Mouse (Mus musculus): ENCODE measurements around the gene Gm4353. TPM values are rescaled to one million over a fixed set of nuclear protein-coding genes. Genes with fewer than 3 reads are reported as not detected.

Gm4353 gene
- polyA plus RNA-seq, 1 experiment from 2014 or later = 0.66 TPM

DNA sequence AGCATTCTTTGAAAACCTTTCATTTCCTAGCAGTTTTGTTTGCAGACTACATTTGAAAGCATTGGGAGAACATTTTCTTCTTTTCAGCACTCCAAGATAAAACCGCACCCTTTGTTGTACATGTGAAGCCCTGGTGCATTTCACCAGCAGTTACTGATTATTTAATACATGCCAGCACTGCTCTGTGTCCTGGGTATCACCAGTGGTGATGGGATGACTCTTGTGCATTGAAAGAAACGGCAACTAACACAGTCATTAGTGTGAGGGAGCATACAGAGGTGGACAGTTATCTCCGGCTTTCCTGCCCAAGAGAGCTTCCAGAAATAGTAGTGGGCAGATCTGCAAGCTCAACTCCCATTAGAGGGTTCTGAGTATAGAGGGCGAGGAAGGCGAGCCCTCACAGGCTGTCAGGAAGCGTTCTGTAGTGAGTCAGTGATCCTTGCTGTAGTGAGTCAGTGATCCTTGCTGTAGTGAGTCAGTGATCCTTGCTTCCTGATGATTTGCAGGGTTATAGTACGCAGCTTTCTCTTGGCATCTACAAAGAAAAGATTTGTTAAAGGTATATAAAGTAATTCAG lies 15.6 kb upstream of the Gm4353 start:
- 89% methylated on average over 7 of the region's 7 CpGs for WGBS
- Histone ChIP-seq H3K9ac (ENCODE audit: low read length) (no peak overlapping the region), H3K27ac (ENCODE audit: low read depth, low read length) (no peak overlapping the region), H3K36me3 (ENCODE audit: control insufficient read depth, insufficient read depth, low read length) (peaks cover 13% of the 10 kb centered on the region), H3K9me3 (ENCODE audit: control insufficient read depth, low read length) (no peaks in the 10 kb centered on the region), H3K4me2 (no peak overlapping the region), H3K4me3 (ENCODE audit: low read depth, low read length) (no peak overlapping the region), H3K27me3 (ENCODE audit: control insufficient read depth, insufficient read depth, low read length) (no peaks in the 10 kb centered on the region), H3K4me1 (ENCODE audit: control insufficient read depth, insufficient read depth, low read length) (peaks cover 6% of the 10 kb centered on the region)
- DNase-seq (ENCODE audit: low spot score, missing footprints) = no peak
- no peak for ATAC-seq (ENCODE audit: low FRiP score)

DNA sequence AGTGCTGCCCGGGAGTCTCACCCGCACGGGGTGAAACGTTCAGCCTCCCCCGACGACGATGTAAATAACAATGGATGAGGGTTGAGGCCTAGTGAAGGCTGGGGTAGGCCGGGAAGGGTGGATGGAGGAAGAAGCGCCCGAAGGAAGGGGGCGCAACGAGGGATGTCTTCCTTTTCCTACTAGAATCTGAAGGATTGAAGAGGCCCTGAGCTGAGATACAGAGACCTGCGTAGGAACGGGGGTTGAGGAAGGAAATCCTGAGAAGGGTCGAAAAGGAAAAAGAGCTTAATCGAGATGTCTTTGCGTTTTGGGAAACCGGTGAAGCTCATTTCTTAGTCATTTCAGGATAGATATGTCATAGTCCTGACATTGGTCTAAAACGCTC lies 9.0 kb upstream of the Gm4353 start:
- Histone ChIP-seq H3K4me2 (peak overlapping the region; percentile 79), H3K9ac (ENCODE audit: low read length) (peak overlapping the region; percentile 95), H3K27me3 (ENCODE audit: control insufficient read depth, insufficient read depth, low read length) (no peaks in the 10 kb centered on the region), H3K27ac (ENCODE audit: low read depth, low read length) (peak overlapping the region; percentile 94), H3K36me3 (ENCODE audit: control insufficient read depth, insufficient read depth, low read length) (no peaks in the 10 kb centered on the region), H3K4me1 (ENCODE audit: control insufficient read depth, insufficient read depth, low read length) (peaks cover 15% of the 10 kb centered on the region), H3K9me3 (ENCODE audit: control insufficient read depth, low read length) (no peaks in the 10 kb centered on the region), H3K4me3 (ENCODE audit: low read depth, low read length) (peak overlapping the region; percentile 67)
- ATAC-seq (ENCODE audit: low FRiP score) = peak; percentile 87
- WGBS = under 1% methylated on average over 19 of the region's 19 CpGs
- DNase-seq (ENCODE audit: low spot score, missing footprints) = no peak

DNA sequence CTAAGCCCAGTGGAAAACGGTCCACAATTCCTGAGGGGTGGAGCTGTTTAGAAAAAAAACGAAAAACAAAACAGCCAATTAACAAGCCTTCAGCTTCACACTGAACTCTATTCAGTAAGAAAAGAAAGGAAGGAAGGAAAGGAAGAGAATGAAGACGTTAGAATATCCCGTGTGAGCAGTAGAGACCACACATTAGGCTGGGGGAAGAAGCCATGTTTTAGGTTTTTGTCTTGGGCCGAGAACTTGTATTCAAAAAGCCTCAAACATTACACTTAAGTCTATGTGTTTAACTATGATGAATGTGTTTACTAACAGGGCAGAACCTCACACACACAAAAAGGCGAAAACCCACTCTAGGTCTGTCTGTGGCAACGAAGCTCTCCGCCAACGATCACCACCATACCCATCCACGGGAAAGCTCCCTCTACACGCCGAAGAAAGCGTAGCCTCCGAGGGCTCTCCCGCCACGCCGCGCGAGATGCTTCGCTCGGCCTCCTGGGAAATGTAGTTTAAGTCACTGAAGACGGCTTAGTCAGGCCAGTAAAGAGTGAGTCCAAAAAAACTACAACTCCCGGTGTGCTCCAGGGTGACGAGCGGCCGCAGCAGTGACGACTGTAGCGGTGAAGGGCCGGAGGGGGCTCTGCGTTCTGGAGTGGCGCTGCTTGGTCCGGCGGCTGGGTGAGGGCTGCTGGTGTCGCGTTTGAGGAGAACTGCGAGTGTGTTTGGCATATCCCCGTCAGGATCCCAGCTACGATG lies 8.5 kb upstream of the Gm4353 start:
- WGBS = under 1% methylated on average over 38 of the region's 38 CpGs
- no peaks in the 10 kb centered on the region for H3K9me3 ChIP-seq (ENCODE audit: control insufficient read depth, low read length)
- peak overlapping the region; percentile 95 for H3K9ac ChIP-seq (ENCODE audit: low read length)
- peak overlapping the region; percentile 79 for H3K4me2 ChIP-seq
- peak overlapping the region; percentile 94 for H3K27ac ChIP-seq (ENCODE audit: low read depth, low read length)
- ATAC-seq (ENCODE audit: low FRiP score) = peak; percentile 100
- no peaks in the 10 kb centered on the region for H3K36me3 ChIP-seq (ENCODE audit: control insufficient read depth, insufficient read depth, low read length)
- peak overlapping the region; percentile 67 for H3K4me3 ChIP-seq (ENCODE audit: low read depth, low read length)
- peaks cover 15% of the 10 kb centered on the region for H3K4me1 ChIP-seq (ENCODE audit: control insufficient read depth, insufficient read depth, low read length)
- H3K27me3 ChIP-seq (ENCODE audit: control insufficient read depth, insufficient read depth, low read length) = no peaks in the 10 kb centered on the region
- peak; percentile 99 for DNase-seq (ENCODE audit: low spot score, missing footprints)

DNA sequence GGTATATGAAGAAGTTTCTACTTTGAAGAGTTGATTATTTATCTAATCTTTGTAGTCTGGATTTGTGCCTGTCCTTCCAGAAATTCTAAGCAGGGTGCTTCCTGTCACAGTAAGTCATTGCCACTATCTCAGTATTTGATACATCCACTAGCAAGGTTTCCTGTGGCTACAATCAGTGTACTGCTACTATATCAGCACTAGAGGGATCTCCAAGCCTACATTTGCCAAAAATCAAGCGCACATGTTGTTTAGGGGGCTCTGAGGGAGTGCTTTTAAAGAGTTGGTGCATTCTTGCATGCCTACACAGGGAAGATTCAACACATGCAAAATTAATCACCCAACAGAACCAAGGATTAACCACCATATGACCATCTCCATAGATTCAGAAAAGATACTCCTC lies 23.7 kb downstream of the Gm4353 start:
- Histone ChIP-seq H3K9ac (ENCODE audit: low read length) (no peak overlapping the region), H3K4me3 (ENCODE audit: low read depth, low read length) (no peak overlapping the region), H3K27me3 (ENCODE audit: control insufficient read depth, insufficient read depth, low read length) (no peaks in the 10 kb centered on the region), H3K9me3 (ENCODE audit: control insufficient read depth, low read length) (no peaks in the 10 kb centered on the region), H3K4me2 (no peak overlapping the region), H3K27ac (ENCODE audit: low read depth, low read length) (no peak overlapping the region), H3K4me1 (ENCODE audit: control insufficient read depth, insufficient read depth, low read length) (no peaks in the 10 kb centered on the region), H3K36me3 (ENCODE audit: control insufficient read depth, insufficient read depth, low read length) (no peaks in the 10 kb centered on the region)
- DNase-seq (ENCODE audit: low spot score, missing footprints) (no peak), ATAC-seq (ENCODE audit: low FRiP score) (no peak)
- 55% methylated on average over 1 of the region's 1 CpGs for WGBS

DNA sequence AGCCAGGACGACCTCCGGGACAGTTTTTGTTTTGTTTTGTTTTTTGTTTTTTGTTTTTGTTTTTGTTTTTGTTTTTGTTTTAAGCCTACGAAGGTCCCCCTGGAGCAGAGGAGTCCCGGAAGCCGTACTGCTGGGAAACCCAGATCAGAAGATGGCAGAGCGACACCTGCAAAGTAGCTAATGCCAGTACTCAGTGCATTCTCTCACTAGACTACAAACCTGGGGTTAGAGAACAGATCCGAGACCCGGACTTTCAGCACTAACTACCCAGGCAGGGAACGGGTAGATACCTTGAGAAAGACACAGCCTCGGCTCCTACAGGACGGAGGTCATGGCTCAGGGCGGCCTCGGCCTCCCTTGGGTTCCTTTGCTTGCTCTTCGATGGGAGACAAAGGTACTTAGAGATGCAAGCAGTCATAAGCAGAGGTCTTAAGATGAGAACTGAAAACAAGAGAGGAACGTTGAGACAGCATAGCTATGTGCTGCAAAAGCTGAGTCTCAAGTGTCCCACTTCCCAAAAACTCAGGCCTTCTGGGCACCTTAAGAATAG lies 43.9 kb downstream of the Gm4353 start:
- Histone ChIP-seq H3K27me3 (ENCODE audit: control insufficient read depth, insufficient read depth, low read length) (peaks cover 43% of the 10 kb centered on the region), H3K27ac (ENCODE audit: low read depth, low read length) (no peak overlapping the region), H3K9me3 (ENCODE audit: control insufficient read depth, low read length) (no peaks in the 10 kb centered on the region), H3K9ac (ENCODE audit: low read length) (no peak overlapping the region), H3K4me3 (ENCODE audit: low read depth, low read length) (no peak overlapping the region), H3K36me3 (ENCODE audit: control insufficient read depth, insufficient read depth, low read length) (no peaks in the 10 kb centered on the region), H3K4me1 (ENCODE audit: control insufficient read depth, insufficient read depth, low read length) (peaks cover 12% of the 10 kb centered on the region), H3K4me2 (peak overlapping the region; percentile 92; the same call in 1 of the 2 replicates)
- DNase-seq (ENCODE audit: low spot score, missing footprints) (peak; percentile 90), ATAC-seq (ENCODE audit: low FRiP score) (0 out of 2 replicates have a peak, but pooled peaks have one; percentile 19)
- WGBS = 19% methylated on average over 15 of the region's 15 CpGs

DNA sequence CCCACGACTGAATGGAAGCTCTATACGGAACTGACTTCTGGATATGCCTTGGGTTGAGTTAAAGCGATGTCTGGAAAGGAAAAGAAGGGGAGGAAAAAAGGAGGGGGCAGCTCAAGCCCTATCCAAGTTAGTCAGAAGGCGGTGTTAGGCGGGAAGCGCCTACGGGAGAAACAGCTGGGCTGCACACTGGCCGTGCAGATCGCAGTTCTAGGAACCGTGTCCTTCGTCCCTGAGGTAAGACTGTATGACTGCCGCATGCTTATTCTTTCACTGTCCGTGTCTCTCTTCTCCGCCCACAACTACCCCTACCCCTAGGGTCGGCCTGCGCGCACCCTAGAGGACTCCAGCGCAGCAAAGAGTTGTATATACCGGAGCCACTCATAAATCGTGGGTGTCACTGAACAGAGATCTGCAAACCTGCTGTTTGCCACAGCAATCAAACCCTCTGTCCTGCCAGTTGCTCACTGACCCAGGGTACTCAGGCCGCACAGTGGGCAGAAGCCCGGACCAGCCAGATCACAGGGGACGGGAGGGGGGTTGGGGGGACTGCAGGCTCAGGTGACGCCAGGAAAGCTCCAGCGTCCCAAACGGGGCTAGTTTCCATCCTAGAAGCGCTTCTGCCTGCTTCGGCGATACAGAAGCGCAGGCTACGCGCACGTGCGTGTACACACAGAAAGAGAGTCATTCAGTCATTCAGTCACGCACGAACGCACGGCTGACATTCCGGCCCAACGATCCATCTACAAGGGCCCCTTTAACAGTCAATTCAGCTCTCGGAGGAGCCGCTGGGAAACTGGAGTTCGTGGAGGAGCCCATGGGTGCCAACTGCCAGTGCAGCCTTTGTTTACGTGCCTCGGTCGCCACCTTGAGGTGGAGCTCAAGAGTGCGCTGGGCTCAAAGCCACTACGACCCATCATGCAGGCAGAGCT lies 44.6 kb downstream of the Gm4353 start:
- no peak overlapping the region for H3K27ac ChIP-seq (ENCODE audit: low read depth, low read length)
- no peaks in the 10 kb centered on the region for H3K36me3 ChIP-seq (ENCODE audit: control insufficient read depth, insufficient read depth, low read length)
- H3K9me3 ChIP-seq (ENCODE audit: control insufficient read depth, low read length) = no peaks in the 10 kb centered on the region
- ATAC-seq (ENCODE audit: low FRiP score) (peak; percentile 78), DNase-seq (ENCODE audit: low spot score, missing footprints) (peak; percentile 98)
- H3K4me2 ChIP-seq = peak overlapping the region; percentile 92
- H3K9ac ChIP-seq (ENCODE audit: low read length) = peak overlapping the region; percentile 46; the same call in 1 of the 2 replicates
- peaks cover 50% of the 10 kb centered on the region for H3K27me3 ChIP-seq (ENCODE audit: control insufficient read depth, insufficient read depth, low read length)
- under 1% methylated on average over 48 of the region's 48 CpGs for WGBS
- H3K4me3 ChIP-seq (ENCODE audit: low read depth, low read length) = peak overlapping the region; percentile 38
- H3K4me1 ChIP-seq (ENCODE audit: control insufficient read depth, insufficient read depth, low read length) = peaks cover 17% of the 10 kb centered on the region

DNA sequence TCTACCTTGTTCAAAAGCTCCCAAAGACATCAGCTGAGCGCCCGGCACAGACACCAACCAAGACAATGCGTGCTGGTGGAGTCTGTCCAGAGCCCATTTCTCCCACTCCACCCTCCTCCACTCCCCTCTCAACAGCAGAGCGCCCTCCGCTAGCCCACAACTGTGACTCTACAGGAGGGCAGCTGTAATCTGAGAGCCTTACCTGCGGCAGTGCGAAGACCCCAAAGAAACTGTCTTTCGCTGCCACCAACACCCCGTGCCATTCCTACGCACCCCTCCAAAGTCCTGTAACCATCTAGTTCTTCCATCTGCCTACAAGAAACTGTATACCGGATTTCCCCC lies 45.3 kb downstream of the Gm4353 start, which contains the start of gene 1110004F10Rik:
Gene 1110004F10Rik (plus strand): TSS at position 202 of the 342 bp plus-strand sequence.
- peak; percentile 97 for DNase-seq (ENCODE audit: low spot score, missing footprints)
- Histone ChIP-seq H3K27ac (ENCODE audit: low read depth, low read length) (no peak within 1 kb of the TSS), H3K4me1 (ENCODE audit: control insufficient read depth, insufficient read depth, low read length) (peaks cover 17% of the 10 kb centered on the region)

DNA sequence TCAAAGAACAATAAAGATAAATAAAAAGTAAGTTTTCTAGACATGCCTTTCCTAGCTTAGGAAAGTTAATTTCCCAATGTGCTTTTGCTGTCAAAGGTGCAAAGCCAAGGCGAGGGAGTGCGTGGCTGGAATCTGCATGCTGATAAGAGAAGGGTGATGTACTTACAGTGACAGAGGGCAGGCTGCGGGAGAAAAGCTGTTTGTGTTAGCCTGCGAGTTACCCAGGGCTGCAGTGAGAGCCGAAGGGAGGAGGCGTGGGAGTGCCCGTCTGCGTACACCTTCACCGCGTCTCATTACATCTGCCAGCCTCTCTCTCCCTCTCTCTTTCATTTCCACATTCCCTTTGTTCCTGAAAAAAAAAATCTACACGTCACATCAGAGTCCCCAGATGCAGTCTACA lies 45.9 kb downstream of the Gm4353 start, which contains the start of gene Sox6:
Gene Sox6 (minus strand): TSS at position 286 of the 400 bp plus-strand sequence.
- Histone ChIP-seq H3K4me1 (ENCODE audit: control insufficient read depth, insufficient read depth, low read length) (peaks cover 17% of the 10 kb centered on the region), H3K4me2 (peak within 1 kb of the TSS; percentile 92), H3K9ac (ENCODE audit: low read length) (peak within 1 kb of the TSS; percentile 46; the same call in 1 of the 2 replicates), H3K36me3 (ENCODE audit: control insufficient read depth, insufficient read depth, low read length) (no peaks in the 10 kb centered on the region), H3K27ac (ENCODE audit: low read depth, low read length) (no peak within 1 kb of the TSS), H3K27me3 (ENCODE audit: control insufficient read depth, insufficient read depth, low read length) (peaks cover 50% of the 10 kb centered on the region), H3K9me3 (ENCODE audit: control insufficient read depth, low read length) (no peaks in the 10 kb centered on the region), H3K4me3 (ENCODE audit: low read depth, low read length) (peak within 1 kb of the TSS; percentile 38)
- ATAC-seq (ENCODE audit: low FRiP score) = no peak
- under 1% methylated on average over 11 of the region's 11 CpGs for WGBS
- DNase-seq (ENCODE audit: low spot score, missing footprints) = peak; percentile 94

More for the DNA sequence above, 45.3 kb downstream of the Gm4353 start, which contains the start of gene 1110004F10Rik:
- peaks cover 50% of the 10 kb centered on the region for H3K27me3 ChIP-seq (ENCODE audit: control insufficient read depth, insufficient read depth, low read length)
- no peaks in the 10 kb centered on the region for H3K9me3 ChIP-seq (ENCODE audit: control insufficient read depth, low read length)
- ATAC-seq (ENCODE audit: low FRiP score) = peak; percentile 17; the same call in 1 of the 2 replicates
- H3K36me3 ChIP-seq (ENCODE audit: control insufficient read depth, insufficient read depth, low read length) = no peaks in the 10 kb centered on the region
- peak within 1 kb of the TSS; percentile 92 for H3K4me2 ChIP-seq
- 0% methylated on average over 11 of the region's 11 CpGs for WGBS
- H3K4me3 ChIP-seq (ENCODE audit: low read depth, low read length) = peak within 1 kb of the TSS; percentile 38
- peak within 1 kb of the TSS; percentile 46; the same call in 1 of the 2 replicates for H3K9ac ChIP-seq (ENCODE audit: low read length)
